Mouse (Mus musculus): ENCODE measurements around the gene H6pd. TPM values are rescaled to one million over a fixed set of nuclear protein-coding genes. Genes with fewer than 3 reads are reported as not detected.

The H6pd gene
- total RNA-seq, 2 experiments from 2014 or later: 41.6 to 104 TPM

DNA sequence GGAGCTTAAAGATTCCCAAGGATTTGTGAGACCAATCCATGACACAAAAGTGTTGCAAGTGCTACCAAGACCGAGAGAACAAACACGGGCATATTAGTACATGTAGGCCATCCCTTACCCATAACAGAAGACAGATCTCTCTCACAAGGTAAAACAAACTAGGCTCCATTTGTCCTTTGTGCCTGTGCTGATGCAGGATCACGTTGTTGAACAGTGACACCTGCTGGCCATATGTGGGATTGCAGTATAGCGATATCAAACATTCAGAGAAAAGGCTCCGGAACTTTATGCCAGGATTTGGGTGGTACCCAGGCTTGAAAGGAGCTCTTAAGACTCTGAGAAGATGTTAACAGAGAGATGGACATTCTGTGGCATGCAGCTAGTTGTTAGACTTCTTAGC lies 50.3 kb downstream of the H6pd start:
- intact Hi-C loops (cut with DNase I): loop anchor here (1.0 kb wide), 3 partner anchors 120 to 206 kb away; no protein-coding TSS in a partner anchor
- H3K4me3 ChIP-seq: no peak overlapping the region
- no peak overlapping the region for H3K27ac ChIP-seq
- peak; percentile 98 for TF ChIP-seq CTCF (IDR thresholded peaks at IDR 0.05)
- DNase-seq: peak; percentile 79

DNA sequence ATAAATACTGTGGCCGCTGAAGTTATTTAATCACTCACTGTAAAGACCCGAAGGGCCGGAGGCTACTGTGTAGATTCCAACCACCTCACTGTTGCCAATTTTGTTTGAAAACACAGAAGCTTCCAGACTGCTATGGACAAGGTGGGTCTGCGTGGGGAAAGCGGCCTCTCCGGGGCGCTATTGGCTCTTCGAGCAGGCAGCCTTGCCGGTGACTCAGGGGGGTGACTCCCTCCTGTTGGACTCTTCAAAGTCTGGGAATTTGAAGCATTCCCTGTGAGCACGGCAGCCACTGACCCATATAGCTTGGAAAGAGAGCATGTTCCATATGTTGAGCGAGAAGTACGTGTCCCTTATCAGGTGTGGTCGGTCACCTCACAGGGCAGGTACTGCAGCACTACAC lies 52.8 kb downstream of the H6pd start:
- H3K4me3 ChIP-seq: peak overlapping the region; percentile 76
- no peak for DNase-seq
- no peak overlapping the region for H3K27ac ChIP-seq
- no peak for TF ChIP-seq CTCF (IDR thresholded peaks at IDR 0.05)
- intact Hi-C loops (cut with DNase I): no loop called here

DNA sequence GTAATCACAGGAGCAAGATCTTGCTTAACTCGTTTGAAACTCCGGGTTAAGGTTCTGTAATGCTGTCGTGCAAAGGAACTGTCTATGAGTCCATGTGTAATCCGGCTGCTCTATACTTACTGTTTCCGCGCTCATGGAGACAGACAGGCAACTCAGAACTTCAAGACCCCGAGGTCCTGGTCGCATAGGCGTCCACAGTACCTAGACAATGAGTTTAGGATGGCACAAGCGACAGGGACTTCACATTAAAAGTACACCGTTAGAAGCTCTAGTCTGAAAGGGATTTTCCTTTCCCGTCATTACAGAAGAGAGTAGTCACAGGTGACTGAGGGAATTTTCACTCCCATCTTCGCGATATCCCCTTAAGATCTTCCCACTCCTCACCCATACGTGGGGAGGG lies 53.2 kb downstream of the H6pd start:
- TF ChIP-seq CTCF (IDR thresholded peaks at IDR 0.05): no peak
- DNase-seq: no peak
- H3K27ac ChIP-seq: peak overlapping the region; percentile 76
- intact Hi-C loops (cut with DNase I): loop anchor here (2.0 kb wide), 1 partner anchor 65 kb away; no protein-coding TSS in a partner anchor
- peak overlapping the region; percentile 76 for H3K4me3 ChIP-seq

DNA sequence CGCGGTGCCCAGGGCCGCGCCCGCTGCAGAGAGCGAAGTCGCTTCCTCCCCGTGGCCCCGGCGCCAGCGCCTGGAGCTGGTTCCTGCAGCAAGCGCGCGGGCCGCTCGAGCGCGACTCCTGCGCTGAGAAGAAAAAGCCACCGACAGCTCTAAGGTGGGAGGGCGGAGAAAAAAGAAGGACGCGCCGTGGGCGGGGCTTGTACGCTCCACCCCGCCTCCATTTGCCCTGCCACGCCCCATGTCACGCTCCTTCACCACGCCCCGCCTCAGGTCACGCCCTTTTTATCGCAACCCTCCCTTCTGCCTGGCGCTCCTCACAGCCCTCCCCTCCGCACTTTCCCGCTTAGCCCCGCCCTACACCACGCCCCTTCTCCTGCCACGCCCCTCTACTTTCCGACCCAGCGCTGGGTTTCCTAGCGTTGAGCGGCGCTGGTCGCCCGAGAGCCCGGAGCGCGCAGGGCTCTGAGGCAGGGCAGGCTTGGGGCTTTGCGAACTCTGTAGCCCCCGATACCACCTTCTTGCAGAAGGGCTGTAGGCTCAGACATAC lies 53.9 kb downstream of the H6pd start, which contains the start of gene Spsb1:
Spsb1 (minus strand) TSS at position 151 of the 547 bp plus-strand sequence.
- Histone ChIP-seq H3K4me3 (peak within 1 kb of the TSS; percentile 76), H3K27ac (peak within 1 kb of the TSS; percentile 92)
- intact Hi-C loops (cut with DNase I): loop anchor here (2.0 kb wide), 1 partner anchor 64 kb away; no protein-coding TSS in a partner anchor
- peak; percentile 99 for DNase-seq
- TF ChIP-seq CTCF (IDR thresholded peaks at IDR 0.05): no peak

DNA sequence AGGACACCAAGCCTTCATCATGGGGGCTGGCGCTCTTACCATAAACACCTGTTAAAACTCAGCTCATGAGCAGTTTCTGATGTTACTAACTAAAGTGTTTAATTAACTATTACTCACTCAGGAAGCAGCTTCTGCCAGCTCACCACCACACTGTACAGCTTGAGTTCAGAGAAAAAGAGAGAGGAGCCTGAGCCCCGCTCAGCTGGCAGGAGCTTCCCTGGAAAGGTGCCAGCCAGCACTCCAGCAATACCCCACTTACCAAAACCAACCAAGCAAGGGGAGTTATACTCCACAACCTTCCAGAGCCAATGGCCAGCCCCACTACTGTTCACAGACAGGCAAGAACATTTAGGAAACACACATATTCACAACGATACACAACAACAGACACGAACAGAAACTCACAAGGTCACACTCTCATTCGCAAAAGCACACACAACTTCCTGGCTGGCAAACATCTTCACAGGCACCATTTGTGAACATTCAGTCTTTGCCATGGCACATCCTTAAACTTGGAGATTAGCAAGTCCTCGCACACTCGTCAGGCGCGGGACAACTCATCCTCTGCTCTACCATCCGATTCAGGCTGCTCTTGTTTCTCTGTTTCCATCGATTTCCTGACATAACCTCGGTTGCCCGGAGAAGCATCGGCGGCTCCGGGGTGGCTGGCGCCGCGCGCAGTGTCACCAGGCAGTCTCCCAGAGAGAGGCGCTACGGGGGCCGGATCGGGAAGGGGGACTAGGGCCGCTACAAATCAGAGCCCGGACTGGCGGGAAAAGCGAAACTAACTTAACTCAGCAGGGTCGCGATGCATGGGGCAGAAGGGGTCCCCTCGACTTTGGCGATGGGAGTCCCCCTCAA lies 55.0 kb downstream of the H6pd start:
- Histone ChIP-seq H3K4me3 (peak overlapping the region; percentile 76), H3K27ac (peak overlapping the region; percentile 92)
- intact Hi-C loops (cut with DNase I): loop anchor here (2.0 kb wide), 1 partner anchor 63 kb away; no protein-coding TSS in a partner anchor
- TF ChIP-seq CTCF (IDR thresholded peaks at IDR 0.05): no peak
- peak; percentile 78 for DNase-seq

DNA sequence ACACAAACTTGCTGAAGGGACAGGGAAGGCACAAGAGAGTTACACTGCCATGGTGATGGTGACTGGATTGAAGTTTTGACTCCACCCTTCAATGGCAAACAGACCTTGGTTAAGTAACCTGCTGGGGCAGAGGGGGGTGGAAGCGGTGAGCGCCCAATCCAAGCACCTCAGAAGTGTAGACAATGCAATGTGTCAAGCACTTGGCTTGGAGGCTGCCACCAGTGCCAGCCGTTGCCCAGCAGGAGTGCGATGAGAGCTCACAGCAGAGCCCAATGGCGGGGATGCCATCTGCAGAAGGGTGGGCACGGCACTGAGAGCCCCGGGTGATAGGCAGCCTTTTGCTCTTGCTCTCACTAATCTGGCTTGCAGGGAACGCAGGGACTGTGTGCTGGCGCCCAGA lies 56.6 kb downstream of the H6pd start:
- TF ChIP-seq CTCF (IDR thresholded peaks at IDR 0.05): no peak
- H3K4me3 ChIP-seq: peak overlapping the region; percentile 76
- H3K27ac ChIP-seq: no peak overlapping the region
- no peak for DNase-seq
- intact Hi-C loops (cut with DNase I): no loop called here

DNA sequence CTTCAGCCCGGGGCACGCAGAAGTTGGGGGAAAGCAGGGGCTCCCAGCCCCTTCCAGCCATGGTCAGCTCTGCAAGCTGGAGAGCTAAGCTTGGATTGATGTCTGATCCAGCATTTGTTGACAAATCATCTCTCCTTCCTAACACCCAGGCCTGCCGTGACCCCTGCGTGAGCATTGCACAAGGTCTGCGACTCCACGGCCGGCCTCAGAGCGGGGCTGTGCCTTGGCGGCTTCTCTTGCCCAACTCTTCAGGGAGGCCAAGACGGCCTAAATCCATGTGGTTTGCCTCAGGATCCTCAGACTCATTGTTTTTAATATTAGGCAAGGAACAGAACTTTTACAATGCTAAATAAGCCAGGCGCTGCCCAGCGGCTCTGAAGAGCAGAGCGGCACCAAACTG lies 57.6 kb downstream of the H6pd start:
- intact Hi-C loops (cut with DNase I): no loop called here
- peak overlapping the region; percentile 38 for H3K4me3 ChIP-seq
- H3K27ac ChIP-seq: 0 out of 2 replicates have a peak overlapping the region, but pooled peaks have one; percentile 20
- no peak for TF ChIP-seq CTCF (IDR thresholded peaks at IDR 0.05)
- peak; percentile 72 for DNase-seq

DNA sequence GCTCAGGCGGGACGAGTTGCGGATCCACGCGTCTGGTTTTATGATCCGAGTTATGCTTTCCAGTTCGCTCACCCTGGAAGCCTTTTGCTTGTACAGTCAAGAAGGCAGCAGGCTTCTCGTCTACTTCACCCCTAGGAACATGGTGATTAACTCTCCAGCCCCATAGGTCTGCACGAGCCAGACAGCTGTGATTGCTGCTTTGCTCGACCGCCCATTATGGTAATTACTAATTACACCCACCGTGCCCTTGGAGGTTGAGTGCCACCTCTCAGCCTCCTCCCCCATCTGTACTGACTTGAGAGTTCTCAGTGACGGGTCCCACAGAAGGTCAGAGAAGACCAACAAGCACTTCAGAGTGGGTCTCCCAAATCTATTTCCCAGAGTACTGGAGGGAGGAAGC lies 59.1 kb downstream of the H6pd start:
- TF ChIP-seq CTCF (IDR thresholded peaks at IDR 0.05): no peak
- Histone ChIP-seq H3K4me3 (no peak overlapping the region), H3K27ac (no peak overlapping the region)
- DNase-seq: no peak
- intact Hi-C loops (cut with DNase I): no loop called here

DNA sequence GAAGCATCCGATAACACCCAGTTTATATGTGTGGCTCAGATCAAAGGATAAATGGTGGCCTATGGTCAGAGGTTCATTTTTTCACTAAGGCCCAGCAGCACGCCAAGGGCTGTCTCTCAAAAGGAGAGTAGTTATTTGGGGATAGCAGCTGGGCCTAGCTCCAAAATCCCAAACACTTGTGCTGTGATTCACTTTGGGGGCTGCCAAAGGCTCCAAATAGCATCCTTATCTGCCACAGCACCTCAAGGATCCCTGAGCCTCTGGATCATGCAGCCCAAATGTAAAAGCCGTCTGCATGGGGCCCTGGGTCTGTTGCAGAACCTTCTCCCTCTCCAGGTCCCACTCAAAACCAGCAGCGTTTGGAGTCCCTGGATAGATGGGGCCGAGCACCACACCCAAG lies 60.7 kb downstream of the H6pd start:
- no peak for TF ChIP-seq CTCF (IDR thresholded peaks at IDR 0.05)
- Histone ChIP-seq H3K4me3 (no peak overlapping the region), H3K27ac (peak overlapping the region; percentile 31; the same call in 1 of the 2 replicates)
- DNase-seq: peak; percentile 48
- intact Hi-C loops (cut with DNase I): no loop called here

DNA sequence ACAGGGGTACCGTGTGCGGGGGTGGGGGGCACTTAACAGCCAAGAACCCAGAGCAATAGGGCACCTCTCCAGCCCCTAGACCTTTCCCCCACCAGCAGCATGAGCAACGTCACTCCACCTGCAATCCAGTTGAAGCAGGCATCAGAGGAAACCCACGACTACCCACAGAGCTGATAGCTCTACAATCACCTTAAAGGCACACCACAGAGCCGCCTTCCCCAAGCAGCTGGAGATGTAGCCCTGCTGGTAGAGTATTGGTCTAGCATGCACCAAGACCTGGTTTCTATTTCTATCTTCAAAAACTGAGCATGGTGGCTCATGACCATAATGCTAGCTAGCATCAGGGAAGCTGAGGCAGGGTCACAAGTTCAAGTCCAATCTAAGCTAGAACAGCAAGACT lies 61.4 kb downstream of the H6pd start:
- intact Hi-C loops (cut with DNase I): no loop called here
- TF ChIP-seq CTCF (IDR thresholded peaks at IDR 0.05): no peak
- Histone ChIP-seq H3K27ac (0 out of 2 replicates have a peak overlapping the region, but pooled peaks have one; percentile 48), H3K4me3 (no peak overlapping the region)
- DNase-seq: no peak

DNA sequence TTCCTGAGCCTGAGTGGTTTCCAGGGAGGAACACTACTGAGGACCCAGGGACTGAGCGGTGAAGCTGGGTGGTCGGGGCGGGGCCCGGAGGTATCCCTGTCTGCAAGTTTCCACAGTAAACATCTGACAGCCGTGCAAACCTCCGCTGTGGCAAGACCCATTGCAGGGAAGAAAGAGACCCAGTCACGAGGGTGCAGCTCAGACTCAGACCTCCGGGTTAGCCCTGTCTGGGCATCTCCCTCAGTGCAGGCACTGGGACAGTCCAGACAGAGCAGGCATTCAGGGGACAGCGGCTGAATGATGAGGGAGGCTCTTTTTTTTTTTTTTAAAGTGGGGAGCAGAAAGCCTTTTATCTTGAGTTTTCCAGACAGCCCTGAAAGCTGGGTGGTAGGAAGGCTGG lies 63.6 kb downstream of the H6pd start:
- H3K27ac ChIP-seq: no peak overlapping the region
- no peak overlapping the region for H3K4me3 ChIP-seq
- no peak for TF ChIP-seq CTCF (IDR thresholded peaks at IDR 0.05)
- intact Hi-C loops (cut with DNase I): no loop called here
- no peak for DNase-seq

DNA sequence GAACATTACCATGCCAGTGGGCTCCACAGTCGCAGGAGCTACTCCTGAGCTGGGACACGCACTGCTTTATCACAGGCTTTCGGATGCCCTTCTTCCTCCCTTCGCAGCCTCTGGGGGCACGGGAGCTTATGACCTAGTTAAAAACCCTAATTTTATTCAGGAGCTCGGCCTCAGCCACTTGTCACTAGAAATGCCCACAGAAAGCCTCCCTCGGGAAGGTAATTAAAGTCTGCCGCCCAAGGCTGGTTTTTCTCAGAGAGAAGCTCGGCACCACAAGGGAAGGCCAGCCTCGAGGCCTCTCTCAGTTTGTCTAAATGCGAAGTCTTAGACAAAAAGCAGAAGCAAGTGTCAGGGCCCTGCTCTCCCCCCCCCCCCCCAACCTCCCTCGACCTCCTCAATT lies 64.6 kb downstream of the H6pd start:
- intact Hi-C loops (cut with DNase I): no loop called here
- no peak overlapping the region for H3K4me3 ChIP-seq
- DNase-seq: no peak
- H3K27ac ChIP-seq: no peak overlapping the region
- TF ChIP-seq CTCF (IDR thresholded peaks at IDR 0.05): no peak
